Mouse (Mus musculus) yolk sac, embryonic 10.5 days (tissue): ENCODE data around the gene Dusp2.

Experiments used
- DNase-seq: peaks from one replicate; pipeline ENCODE4 v3.0.0-alpha.2; 2017; ENCODE audit warnings: low spot score

Dusp2 gene

DNA sequence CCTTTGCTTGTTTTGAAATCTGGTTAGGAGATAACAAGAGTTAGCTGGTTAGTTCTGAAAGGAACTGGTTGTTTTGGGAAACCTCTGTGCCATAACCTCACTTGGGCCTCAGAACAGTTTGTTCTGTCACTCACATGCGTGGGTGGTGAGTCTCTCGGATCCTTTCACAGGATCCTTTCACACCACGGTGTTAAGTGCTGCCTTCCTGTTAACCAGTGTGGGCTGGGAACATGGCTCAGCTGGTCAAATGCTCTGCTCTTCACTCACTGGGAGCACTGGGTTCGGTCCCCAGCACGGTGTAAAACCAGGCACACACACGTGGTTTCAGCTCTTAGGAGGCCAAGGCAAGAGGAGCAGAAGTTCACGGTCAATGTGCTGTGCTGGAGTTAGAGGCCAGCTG lies 11.5 kb upstream of the Dusp2 start:
- no peak for DNase-seq

- DNase-seq = peak; percentile 25
These were observed 7.7 kb upstream of the Dusp2 start for GRCm38 (mm10) chr2:127328090-127328851.

- no peak for DNase-seq
These were observed 3.0 kb upstream of the Dusp2 start for GRCm38 (mm10) chr2:127332807-127333570.

DNA sequence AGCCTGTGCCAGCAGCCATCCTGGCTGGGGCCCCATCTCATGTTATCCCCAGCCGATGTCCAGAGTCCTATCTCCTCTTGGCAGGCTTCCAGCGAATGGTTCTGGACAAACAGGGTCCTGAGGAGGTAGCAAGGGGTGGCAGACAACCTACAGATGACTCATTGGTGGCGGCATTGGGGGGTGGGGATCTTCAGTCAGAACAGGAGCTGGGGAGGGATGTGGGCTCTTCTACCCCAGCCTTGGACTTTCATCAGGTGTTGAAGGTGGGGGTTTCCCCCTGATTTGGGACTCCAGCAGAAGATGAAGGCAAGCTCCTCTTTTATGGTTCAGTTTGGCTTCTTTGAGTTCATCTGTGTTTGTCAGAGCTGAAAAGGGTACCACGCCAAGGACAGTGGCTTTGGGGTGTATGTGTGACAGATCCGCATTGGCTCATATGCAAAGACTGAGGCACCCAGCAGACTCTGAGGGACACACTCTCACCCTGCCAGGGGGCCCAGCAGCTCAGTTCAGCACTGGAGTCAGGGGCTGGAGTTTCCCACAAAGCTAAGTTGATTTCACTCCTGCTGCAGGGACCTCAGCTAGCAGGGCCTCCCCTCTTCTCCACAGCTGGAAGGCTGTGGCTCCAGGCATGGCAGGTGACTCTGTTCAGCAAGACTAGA lies 1.9 kb upstream of the Dusp2 start:
- no peak for DNase-seq

DNA sequence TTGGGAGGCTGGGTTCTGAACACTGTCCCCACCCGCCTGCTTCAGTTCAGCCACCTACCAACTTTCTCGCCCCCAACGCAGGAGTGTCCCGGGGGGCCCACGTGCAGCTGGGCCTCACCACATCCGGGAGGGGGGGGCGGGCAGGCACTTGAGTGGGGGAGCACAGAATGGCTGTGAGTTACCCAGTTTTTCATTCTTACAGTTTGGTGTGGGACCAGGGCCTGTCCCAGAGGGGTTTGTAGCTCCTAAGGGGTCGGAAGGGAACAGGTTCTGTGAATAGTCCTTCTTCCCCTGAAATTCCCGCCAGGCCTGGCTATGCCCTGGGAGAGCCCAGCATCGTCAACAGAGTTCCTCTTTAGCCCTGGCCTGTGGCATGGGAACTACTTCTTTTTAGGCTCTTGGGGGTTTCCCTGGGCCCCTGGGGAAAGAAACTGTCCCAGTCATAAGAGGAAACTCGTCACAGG lies 849 bp upstream of the Dusp2 start:
- DNase-seq = no peak

- no peak for DNase-seq
These were observed 506 bp downstream of the Dusp2 start for GRCm38 (mm10) chr2:127336497-127336832.

DNA sequence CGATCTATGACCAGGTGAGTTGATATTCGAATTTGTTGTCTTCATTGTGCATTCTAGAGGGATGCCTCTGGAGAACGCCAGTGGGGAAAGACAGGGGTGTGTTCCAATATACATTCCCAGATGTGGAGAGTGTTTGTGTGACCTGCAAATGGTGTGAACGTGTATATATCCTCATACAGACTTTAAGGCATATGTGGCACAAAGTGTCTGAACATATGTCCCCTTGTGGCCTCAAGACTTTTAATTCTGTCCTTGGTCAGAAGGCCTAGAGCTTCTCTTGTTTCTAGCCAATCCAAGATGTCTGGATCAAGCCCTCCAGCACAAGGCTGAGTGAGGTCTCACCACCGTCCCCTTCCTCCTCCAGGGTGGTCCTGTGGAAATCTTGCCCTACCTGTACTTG lies 926 bp downstream of the Dusp2 start:
- no peak for DNase-seq

DNA sequence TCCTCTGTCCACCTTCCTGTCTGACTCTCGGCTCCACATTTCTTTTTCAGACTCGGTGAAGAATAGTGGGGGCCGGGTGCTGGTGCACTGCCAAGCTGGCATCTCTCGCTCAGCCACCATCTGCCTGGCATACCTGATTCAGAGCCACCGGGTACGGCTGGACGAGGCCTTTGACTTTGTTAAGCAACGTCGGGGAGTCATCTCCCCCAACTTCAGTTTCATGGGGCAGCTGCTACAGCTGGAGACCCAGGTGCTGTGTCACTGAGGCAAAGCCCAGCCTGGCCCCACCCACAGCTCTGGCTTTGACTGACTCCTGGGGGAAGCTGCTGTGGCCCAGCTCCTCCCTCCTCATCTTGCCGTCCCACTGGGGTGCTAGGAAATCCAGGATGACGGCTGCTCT lies 1.6 kb downstream of the Dusp2 start:
- no peak for DNase-seq

DNA sequence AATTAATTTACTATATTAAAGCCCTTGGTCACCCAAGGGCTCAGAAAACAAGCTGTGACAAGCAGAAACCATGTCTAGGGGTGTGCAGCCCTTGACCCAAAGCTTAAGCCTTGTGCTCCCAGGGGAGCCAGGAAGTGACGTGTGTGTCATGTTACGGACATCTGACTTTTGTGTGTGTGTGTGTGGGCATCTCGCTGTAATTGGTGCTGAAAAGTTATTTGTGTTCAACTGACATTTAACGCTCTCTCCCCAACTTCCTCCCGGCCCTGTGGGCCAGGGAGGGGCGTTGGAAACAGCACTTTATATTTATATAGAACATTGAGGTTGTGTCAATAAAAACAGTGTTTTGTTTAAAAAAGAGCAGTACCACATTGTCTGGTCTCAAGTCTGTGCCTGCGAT lies 2.1 kb downstream of the Dusp2 start:
- DNase-seq = no peak

DNA sequence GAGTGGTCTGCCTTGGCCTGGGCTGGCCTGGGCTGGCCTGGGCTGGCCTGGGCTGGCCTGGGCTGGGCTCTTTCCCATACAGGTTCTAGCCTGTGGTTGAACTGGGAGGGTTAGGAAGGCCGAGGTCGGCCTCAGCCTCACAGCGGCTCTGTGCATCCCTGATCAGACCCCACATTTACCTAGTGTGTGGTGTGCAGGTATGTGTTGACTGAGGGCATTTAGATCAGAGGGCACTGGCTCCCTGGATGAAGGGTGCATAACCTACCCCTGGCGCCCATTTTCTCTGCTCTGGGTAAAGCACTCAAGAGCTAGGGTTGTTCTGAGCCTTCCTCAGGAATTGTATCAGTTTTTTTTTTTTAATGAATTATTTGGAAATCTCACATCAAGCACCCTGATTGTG lies 2.5 kb downstream of the Dusp2 start, which contains the start of gene Astl:
Astl (plus strand) TSS at position 224 of the 400 bp plus-strand sequence.
- DNase-seq = no peak

GRCm38 (mm10) chr2:127338833-127339232 lies 2.9 kb downstream of the Dusp2 start:
- DNase-seq = no peak

- DNase-seq = no peak
These were observed 3.3 kb downstream of the Dusp2 start for GRCm38 (mm10) chr2:127339262-127339661.

GRCm38 (mm10) chr2:127341159-127341558 lies 5.2 kb downstream of the Dusp2 start:
- peak; percentile 23 for DNase-seq

DNA sequence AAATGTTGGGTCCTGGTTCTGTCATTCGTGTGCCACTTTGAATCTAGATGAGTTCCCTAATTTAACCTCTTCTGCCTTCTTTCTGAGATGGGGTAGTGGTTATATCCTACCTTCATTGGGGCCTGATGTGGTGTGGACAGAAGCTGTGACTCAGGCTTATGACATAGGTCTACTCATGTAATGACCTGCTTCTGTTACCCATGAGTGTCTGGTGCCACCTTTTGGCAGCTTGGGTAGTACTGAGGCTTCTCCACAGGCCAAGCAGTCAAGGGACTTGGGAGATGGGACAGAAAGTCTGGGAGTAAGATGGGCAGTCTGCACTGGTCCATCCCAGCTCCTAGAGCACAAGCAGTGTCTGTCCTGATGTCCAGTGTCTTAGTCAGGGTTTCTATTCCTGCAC lies 10.4 kb downstream of the Dusp2 start:
- no peak for DNase-seq

DNA sequence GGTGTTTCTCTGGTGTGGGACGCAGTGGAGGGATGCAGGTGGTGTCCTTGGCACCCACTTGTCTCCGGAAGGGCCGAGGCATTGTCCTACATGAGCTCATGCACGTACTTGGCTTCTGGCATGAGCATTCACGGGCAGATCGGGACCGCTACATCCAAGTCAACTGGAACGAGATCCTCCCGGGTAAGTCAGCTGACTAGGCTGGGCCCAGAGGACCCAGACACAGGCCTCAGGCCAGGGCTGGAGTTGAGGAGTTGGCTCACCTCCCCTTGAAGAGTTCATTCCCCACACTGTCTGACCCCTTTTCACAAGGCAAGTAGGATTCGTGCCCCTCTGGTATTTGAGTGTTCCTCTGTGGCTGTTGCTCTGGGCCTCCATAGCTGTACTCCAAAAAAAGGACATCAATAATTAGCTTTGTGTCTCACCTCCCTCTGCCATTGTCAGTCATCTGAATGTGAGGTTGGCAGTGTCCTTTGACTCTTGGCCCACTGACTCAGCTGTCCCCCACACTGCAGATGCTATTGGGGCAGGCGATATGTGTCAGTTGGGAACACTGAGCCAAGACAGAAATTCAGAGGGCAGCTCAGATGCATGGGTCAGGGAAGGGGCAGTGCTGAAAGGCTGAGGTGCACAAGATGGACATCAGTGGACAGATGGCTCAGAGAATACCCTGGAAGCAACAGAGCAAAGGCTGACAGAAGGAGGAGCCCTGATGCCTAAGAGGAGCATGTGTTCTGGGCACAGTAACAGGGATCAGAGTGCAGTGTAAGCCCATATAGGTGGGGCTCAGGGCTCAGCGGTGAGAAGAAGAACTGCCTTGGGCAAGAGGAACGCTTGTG lies 11.4 kb downstream of the Dusp2 start:
- no peak for DNase-seq

DNA sequence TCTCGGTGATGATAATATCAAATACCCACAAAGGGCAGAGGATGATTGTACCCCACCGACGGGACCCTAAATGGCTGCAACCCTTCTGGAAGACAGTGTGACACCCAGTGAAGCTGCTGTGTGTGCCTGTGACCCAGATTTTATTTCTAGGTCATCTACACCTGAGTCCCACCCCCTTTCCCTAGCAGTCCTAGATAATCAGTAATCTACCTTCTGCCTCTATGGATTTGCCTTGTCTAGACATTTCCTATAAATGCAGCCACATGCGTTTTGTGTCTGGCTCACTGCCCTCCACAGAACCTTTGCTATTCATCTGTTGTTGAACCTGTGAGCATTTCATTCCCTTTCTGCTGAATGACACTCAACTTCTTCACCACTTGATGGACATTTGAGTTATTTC lies 17.9 kb downstream of the Dusp2 start:
- DNase-seq = no peak

GRCm38 (mm10) chr2:127362459-127363281 lies 26.7 kb downstream of the Dusp2 start, which contains the start of gene Adra2b:
Adra2b (plus strand) TSS chr2:127363208.
- DNase-seq = peak; percentile 82

DNA sequence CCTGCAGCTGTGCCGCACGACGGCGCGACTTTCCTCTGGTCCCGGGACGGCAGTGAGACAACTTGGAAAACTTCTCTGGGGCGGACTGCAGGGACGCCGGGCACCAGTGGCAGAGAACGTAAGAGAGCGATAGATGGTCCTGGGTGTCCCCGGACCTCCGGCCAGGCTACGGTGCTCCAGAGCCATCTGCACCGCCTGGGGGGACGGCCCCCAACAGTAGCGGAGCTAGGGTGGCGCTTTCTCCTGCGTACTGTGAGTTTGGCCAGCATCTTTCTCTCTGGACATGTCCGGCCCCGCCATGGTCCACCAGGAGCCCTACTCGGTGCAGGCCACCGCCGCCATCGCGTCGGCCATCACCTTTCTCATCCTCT lies 27.3 kb downstream of the Dusp2 start:
- DNase-seq = no peak

GRCm38 (mm10) chr2:127363696-127364095 lies 27.7 kb downstream of the Dusp2 start:
- DNase-seq = no peak

- DNase-seq = no peak
These were observed 28.5 kb downstream of the Dusp2 start for GRCm38 (mm10) chr2:127364452-127364851.
